Mouse (Mus musculus) Muller cell, postnatal 12 days (primary cell): Measurements from ENCODE around the gene Tmem184a.
A peak's percentile ranks its signal among the peaks of the same experiment; 100 is the strongest.

Experiments
- DNase-seq: peaks from one replicate; pipeline ENCODE4 v3.0.0-alpha.2; 2015; ENCODE audit errors: inconsistent ontology term

Tmem184a gene

DNA sequence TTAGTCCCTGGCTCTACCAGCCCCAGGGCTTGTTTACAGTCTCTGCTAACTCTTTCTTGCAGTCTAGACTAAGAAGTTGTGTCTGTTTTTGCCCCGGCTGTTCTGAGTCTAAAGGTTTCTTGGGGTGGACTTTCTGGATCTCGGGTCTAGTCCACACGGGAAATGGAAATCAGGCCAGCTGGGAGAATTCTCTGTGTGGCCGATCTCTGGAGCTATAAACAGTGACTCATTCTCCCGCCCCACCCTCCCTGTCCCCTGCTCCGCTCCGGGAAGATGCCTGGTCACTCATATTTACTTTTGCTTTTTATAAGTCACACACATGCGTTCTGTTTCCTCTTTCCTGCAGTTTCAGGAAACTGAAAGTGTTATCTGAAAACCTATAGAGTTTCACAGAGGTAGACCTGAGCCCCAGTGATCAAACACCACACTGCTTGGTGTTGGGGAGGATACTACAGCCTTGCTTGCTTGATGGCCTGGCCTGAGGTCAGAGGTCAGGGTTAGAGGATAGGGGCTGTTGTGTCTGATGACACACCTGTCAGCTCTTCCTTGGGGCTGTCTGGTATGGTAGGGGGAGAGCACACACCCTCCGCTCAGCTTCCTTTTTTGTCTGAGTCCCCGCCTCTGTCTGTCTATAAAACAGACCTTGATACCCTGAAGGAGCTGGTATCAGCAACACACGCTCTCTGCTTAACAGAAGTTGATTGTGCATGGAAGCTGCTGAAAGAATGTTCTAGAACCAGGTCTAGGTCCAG, 26.2 kb downstream of the Tmem184a start:
- DNase-seq = peak; percentile 73

DNA sequence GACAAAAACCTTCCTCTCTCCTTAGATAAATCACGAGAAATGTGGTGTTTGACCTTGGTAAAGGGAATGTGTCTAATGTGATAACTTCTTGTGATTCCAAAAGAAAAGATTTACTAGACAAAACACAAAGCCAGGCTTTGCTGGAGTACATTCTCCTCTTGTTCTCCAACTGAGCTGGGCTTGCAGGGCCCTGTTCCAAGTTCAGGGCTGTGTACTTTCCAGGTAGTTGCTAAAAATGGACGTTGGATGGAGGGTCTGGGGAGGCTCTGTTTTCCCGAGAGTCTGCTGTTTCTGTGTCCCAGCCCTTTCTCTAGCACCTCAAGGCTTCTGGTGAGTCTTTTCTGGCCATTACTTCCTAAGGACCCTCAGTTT, 26.8 kb downstream of the Tmem184a start:
- no peak for DNase-seq

DNA sequence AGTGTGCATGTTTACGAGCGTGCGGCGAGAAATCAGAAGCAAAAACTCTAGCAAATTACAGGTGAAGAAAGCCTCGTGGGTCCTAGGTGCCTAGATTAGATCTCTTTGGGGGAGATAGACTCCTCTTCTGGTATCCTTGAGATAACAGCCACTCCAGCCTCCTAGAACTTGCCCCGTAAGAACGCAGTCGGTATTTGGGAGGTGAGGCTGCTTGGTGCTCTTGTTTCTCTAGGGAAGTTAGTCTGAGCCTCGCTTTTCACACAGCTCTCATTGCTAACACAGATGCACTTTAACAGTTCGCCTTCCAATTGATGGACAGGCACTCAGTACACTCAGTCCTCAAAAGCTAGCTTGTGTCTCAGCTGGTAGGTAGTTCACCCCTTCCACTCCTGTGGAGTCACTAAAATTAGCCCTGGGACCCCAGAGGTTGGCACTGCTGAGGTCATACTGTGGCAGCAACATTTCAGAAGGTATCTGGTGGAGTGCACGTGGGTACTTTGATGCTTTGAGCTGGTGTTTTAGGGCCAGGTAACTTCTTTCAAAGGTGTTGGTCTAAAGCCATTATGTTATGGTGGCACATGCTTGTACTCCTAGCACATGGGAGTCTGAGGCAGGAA, 27.4 kb downstream of the Tmem184a start:
- DNase-seq = no peak

DNA sequence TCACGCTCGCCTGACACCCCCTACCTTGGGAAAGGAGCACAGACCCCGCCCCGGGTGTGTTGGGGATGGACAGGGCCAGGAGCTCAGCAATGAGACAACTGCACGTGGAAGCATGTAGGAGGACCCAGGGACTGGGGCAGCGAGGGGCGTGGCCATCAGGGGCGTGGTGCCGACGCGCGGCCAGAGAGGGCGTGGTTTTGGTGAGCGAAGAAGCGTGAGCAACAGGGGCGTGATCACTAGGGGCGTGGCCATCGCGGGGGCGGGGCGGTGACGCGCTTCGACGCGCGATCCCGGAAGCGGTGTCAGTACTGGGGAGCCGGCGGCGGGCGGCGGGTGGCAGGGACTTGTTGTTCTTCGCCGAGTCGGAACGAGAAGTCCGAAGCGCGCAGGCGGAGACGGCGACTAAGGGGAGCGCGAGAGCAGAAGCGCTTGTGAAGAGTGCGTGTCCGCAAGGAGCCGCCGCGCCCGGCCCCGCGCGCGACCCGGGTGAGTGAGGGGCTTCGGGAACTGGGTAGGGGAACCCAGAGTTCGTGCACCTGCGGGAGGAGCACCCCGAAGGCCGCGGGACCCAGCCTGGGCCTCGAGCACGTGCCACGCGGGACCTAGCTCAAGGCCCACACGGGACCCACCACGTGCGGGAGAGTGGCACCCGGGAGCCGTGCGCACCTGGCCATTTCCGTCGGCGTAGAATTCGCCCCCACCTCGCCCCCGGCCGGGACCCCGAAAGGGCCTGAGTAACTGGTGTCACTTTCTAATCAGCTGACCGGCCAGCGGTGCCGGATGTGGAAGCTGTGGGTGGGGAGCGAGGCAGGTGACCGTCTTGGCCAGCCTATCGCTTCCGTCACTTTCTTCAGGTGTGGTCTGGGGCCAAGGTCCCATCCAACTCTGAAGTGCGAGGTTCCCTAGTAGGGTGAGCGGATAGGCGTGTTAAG, 28.2 kb downstream of the Tmem184a start, which contains the start of gene Mafk:
Mafk (plus strand) TSS at position 287 of the 932 bp plus-strand sequence.
- peak; percentile 98 for DNase-seq

DNA sequence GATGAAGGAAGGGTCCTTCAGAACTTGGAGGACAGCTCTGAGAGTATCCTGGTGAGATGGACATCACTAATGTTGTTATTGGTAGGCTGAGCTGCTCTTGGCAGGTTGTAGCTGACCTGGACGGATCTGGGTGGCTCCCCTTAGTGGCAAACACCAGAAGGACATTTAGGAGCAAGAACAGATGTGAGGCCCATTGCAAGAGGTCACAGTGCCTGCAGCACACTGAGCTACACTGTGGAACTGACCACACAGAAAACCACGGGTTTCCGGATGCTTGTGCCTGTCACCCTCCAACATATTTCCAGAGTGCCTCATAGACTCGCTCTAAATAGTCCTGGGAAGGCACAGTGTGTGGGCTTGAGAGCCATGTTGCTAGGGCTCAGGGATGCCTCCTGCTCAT, 30.3 kb downstream of the Tmem184a start:
- DNase-seq = peak; percentile 88

DNA sequence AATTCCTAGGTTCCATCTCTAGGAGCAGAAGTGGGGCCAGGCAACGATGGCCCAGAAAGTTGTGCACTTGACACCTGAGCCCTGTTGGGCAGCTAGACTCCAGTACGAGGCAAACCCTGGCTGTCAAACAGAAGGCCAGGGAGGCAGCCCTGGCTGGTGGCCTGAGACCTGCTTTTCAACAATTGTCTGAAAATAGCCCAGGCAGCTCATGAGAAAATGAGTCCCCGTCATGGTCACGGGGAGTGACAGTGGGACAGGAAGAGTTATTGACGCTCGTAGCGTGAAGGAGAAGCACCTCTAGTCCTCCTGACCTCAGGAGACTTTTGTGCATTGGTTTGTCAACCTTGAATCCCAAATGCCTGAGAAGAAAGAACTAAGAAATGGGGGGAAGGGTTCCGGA, 38.3 kb downstream of the Tmem184a start:
- no peak for DNase-seq

DNA sequence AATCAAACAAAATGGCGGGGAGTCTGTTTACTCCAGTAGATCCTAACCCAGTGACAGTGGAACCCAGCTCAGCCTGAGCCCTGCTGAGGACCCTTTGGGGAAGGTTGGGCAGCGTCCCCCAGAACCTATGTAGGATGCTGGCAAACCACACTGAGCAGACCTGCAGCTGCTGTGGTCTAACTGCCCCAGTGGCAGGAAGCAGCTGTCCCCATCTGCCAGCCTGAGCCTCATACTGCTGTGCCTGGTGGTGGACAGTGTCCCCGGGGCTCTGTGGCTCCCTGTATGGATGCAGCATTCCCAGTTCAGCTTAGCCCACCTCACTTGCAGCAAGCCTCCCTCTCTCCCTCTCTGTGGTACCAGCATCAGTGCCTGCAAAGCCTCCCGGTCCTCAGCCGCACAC, 42.8 kb downstream of the Tmem184a start:
- no peak for DNase-seq

DNA sequence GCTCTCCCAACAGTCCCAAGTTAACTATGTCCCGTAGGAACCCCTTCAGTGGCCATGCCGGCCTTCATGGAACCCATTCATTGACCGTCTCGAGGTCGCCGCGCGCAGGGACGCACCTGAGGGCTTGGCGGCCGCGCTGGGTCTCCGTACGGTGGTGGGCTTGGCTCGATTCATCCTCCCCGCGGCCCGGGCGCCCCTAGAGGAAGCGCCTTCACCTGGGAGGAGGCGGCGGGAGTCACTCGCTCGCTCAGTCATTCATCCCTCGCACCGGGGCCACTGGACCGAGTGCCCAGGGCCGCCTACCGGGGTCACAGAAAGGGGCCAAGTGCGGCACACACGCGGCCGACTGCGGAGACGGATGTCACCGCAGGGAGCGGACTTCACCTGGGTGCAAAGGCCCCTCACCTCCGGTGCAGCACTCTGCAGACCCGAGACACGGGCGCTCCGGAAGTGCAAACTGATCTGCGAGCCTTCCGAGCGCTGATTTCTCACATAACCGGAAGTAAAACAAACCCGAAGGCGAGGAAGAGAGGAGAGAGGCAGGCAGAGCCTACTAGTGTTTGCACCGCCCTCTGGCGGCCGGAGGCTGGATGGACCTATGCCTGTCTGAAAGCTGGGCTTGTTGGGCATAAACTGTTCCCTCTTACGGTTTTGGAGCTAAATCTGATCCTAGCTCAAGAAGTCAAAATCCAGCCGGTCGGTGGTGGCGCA, 44.3 kb downstream of the Tmem184a start, which contains the start of gene Ints1:
Ints1 (minus strand) TSS at position 459 of the 711 bp plus-strand sequence.
- DNase-seq = peak; percentile 96

DNA sequence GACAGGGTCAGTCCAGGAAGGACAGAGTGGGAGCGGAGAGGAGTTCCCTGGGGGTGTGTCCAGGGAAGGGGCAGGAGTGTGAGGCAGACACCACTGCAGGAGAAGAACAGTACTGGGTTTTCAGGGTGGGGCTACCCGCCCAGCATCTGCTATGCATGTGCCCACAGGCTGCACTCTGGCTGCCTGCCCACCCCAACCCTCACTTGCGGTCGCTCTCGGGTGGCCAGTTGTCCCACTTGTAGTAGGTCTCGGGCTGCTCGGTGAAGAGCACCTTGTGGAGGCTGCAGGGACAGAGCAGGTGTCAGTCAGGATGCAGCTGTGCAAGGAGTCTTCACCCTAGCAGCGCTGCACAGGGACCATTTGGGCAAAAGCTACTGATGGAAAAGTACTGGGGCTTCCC, 51.5 kb downstream of the Tmem184a start:
- DNase-seq = no peak

DNA sequence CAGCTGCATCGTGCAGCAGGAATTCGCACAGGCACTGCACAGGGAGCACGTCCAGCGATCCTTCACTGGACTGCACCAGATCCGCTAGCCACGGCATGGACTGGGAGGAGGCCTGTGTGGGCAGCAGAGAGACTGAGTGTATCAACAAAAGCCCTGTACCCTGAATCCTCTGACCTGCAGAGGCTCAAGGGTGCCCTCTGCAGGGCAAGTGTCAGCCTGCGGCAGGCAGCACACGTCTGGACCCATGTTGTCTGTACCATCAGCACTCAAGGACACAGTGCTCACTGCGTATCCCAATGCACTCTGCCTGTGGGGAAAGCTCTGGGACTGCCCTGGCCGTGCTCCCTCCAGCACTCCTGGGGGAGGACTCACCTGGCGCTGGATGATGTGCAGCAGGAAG, 55.4 kb downstream of the Tmem184a start:
- no peak for DNase-seq

DNA sequence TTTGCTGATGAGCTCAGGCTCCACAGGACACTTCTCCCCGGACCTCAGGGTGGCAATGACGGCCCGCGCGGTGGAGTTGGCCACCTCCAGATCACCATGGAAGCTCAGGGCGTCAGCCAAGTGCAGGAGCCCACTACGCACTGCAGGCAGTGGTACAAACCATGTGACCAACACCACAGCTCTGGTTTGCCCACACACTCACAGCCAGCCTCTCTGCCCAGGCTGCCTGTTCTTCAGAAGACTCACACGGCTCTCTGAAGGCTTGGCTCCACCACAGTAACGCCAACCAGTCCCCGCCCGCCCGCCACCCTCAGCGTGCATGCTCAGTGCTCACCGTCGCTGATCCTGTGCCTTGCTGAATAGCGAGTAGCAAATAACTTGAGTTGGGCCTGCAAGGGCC, 61.6 kb downstream of the Tmem184a start:
- DNase-seq = no peak

DNA sequence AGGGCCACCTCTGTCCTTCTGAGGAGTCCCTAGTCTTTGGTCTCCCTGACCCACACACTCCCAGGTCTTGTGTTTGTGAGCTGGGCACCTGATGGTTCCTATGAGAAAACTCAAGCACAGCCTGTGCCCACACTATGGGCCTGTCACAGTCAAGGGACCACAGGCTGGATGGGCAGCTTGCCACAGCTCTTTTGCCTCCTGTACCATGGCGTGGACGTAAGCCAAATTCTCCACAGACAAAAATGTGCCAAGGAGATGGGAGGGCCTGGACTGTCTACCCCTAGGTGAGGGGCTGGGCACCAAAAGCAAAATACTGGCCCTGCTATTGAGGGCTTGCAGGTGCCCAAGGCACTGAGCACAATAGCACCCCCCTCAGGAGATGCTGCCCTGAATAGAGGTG, 63.1 kb downstream of the Tmem184a start:
- DNase-seq = no peak

DNA sequence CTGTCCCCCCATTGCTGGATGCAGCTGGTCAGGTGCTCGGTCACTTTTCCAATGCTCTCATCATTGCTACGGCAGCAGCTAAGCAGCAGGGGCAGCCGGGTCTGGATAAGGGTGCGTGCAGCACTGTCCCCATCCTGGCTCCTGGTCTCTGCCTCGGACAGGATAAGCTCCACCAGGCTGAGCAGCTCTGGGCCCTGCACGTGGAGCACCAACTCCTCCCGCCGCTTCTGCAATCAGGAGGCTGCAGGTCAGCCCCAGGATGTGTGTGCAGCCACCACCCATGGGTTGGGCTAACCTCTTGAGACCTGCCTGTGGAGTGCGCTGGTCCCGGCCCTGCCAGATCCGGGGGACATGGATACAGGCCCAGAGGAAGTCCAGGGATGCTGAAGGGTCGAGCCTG, 63.6 kb downstream of the Tmem184a start:
- no peak for DNase-seq

DNA sequence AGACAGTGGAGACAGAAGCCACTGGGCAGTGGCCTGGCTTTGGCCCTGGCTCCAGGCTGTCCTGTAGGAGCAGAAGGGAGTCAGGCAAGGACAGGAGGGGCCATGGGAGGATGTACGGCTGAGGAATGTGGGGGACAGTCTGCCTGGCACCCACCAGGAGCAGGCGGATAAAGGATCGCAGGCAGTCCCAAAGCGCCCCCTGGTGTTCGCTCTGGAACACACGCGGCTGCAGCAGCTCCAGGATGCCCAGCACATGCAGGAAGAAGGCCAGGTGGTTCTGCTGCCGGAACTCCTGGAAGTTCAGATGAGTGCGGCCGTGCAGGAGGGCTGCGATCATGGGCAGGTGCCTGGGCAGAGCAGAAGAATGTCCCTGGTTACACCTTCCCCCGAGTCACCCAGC, 65.0 kb downstream of the Tmem184a start:
- DNase-seq = peak; percentile 43
